Mouse (Mus musculus) lung, postnatal 10 days (tissue): ENCODE results near the gene Krt7.

ENCODE experiments used
- DNase-seq: peaks from one replicate; pipeline ENCODE4 v3.0.0; 2021

Krt7 gene

DNA sequence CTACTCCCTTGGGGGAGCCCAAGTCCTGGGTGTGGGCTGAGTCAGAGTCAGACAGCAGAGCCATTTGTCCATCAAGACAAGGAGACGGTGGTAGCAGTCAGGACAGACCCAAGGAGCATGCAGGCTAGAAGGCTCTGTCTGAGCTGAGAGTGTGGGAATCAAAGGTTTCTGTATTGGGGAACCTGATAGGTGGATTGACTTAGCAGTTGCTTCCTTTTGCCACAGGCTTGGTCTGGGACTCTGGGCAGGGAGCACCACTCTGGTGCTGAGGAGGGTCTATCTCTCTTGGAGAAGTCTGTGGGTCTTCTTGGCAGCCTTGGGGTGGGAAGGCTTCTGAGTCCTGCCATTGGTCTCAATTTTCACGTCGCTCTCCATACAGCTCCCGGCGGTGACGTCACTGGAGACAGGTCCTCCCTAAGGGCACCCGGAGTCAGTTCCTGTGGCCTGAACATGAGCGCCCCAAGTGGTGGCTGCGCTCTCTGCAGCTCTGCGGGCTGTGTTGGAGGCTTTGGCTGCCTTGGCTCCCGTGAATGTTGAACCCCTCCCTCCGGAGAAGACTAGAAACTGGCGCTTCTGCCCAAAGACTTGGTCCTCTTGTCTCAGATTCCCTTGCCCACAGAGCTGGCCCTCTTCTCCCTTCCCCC is 42.4 kb downstream of the Krt7 start:
- DNase-seq, result peak; percentile 89

DNA sequence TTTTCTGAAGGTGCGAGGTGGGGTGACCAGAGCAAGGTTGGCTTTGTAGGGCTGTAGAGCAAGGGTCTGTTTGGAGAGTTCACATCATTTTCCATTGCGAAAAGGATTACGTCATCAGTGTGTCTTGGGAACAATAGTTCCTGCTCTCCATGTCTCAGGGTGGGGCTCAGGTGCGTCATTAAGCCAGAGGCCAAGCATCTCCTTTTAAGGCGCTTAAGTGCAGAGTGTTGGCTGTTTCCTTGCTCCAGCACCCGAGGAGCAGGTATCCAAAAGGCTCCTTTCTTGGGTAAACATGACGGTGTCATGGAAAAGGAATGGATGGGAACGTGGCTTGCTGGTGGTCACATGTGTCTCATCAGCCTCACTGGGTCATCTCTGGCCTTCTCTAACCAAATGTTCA is 43.9 kb downstream of the Krt7 start:
- no peak for DNase-seq

DNA sequence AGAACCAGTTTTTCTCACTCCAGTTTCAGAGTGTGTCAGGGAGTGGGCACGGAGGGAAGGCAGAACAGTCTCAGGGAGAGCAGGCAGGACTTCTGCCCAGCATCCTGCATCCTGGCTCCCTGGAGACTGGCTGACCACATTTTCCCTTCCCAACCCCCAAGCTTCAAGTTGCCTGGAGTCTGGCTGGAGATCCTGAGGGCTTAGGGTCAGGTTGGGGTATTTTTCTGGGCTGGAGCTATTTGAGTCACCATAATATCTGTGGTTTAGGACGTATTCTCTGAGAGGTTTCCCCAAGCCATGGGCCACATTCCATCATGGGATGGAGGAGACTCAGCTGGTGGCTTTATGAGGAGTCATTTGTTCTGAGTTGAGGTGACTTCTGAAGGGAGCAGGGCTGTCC is 44.4 kb downstream of the Krt7 start:
- no peak for DNase-seq

DNA sequence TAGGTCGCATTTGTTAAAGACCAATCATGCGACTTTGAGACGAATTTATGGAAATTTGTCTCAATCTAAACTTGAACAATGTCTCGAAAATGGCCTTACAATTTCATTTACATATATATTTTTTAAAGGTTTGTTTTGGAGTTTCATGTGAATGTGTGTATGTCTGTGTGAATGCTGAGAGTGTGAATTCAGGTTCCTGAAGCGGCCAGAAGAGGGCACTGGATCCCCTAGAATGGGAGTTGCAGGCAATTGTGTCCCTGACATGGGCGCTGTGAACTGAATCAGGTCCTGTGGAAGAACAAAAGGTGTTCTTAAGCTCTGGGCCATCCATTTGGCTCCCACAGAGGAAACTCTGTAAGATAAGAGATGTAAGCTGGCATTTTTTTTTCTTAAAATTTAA is 45.0 kb downstream of the Krt7 start:
- no peak for DNase-seq

DNA sequence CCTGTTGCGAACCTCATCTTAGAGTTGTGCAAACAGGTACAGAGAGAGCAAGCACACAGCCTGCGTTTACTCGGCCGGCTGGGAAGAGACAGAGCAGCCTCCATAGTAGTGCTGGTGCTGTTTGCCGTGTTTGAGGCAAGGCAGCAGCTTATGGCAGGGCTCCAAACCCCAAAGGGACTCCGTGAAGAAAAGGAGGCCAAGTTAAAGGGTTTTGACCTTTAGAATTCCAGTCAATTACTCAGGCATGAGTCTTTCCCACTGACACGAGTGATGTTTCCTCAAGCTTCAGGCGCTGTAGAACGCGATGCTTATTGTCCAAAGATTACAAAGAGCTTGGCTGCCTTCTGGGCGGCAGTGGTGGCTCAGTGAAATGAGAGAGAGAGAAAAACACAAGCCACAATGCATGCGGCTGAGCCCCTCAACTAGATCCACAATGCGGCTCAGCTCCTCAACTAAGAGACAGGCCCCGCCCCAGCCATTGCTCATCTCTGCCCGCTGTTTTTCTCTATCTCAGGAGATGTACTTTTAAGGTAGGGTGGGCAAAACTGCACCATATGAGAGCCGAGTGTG is 47.6 kb downstream of the Krt7 start:
- no peak for DNase-seq

DNA sequence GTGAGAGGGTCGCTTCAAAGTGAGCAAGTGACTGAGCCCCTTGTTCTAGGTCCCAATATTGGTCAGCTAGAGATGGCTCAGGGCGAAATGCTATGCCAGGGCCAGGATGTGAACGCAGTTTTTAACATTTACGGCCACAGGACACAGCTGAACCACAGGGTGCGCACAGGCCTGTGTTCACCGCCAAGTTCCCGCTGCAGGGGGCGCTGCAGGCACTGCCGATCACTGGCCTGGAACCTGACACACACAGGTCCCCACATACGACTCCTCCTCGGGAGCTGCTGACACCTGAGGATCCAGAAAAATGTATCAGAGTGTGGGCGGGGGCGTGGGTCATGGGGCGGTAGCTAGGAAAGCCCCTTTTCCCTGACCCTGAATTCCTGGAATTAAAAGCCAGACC is 48.4 kb downstream of the Krt7 start:
- no peak for DNase-seq

DNA sequence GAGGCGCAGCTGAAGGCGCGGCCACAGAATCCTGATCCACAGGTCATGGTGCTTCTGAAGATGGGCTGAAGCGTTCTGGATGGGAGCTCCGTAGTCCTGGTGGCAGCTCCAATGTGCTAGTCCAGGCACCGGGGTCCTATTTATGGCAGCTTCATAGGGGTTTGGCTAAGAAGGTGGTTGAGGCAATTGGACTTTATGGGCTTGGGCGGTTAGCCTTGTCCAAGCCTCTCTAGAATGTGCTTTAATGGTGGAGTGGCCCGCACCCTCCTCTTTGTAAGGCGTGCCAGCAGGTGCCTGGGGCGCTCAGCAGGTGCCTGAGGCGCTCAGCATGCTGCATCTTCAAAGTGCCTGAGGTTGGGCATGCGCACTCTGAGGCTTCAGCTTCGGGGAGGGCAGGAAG is 52.8 kb downstream of the Krt7 start, which contains the start of gene Krt81:
Gene Krt81, minus strand, starts transcription at position 101 of the 400 bp plus-strand sequence.
- DNase-seq, result no peak

DNA sequence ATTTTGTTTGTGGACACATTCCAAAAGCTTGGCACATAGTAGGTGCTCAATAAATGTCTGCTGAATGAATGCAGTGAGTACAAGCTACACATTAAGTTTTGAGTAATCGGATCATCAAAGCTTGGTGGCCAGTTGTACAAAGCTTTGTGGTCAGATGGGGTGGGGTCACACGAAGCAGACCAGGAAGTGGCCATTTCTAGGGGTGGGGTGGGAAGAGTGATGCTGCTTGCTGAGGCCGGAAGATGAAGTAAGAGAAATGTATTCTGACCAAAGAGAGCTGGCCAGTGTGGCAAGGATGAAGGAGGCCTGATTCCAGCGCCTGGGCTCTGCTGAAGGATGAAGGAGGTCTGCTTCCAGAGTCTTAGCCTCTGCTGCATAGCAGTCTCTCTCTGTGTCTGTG is 58.2 kb downstream of the Krt7 start:
- no peak for DNase-seq

DNA sequence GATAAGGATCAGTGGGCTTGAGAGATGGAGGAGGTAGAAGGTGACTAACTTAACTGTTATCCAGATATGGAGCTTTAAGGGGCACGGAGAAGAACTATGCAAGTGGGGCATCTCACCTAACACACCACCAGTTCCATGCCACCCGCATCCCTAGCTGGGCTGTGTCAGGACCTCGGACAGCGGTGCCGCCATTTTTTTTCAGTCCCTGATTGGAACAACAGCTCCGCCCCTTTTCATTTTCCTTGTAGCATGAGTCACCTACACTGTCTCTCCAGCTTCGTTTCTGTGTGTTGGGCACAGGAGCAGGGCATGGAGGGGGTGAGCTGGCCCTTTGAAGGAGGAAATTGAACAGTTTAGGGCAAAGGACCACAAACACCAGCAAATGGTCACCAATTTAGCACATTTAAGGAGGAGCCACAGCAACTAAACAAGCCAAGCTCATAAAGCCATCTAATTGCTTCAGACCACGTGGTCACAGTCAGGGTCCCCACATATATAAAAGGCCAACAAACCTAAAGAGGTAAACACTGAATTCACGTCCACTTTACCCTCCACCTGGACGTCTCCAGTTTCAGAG is 62.2 kb downstream of the Krt7 start, which contains the start of gene Krt86:
Gene Krt86, plus strand, starts transcription at position 527 of the 577 bp plus-strand sequence.
- DNase-seq, result peak; percentile 60

DNA sequence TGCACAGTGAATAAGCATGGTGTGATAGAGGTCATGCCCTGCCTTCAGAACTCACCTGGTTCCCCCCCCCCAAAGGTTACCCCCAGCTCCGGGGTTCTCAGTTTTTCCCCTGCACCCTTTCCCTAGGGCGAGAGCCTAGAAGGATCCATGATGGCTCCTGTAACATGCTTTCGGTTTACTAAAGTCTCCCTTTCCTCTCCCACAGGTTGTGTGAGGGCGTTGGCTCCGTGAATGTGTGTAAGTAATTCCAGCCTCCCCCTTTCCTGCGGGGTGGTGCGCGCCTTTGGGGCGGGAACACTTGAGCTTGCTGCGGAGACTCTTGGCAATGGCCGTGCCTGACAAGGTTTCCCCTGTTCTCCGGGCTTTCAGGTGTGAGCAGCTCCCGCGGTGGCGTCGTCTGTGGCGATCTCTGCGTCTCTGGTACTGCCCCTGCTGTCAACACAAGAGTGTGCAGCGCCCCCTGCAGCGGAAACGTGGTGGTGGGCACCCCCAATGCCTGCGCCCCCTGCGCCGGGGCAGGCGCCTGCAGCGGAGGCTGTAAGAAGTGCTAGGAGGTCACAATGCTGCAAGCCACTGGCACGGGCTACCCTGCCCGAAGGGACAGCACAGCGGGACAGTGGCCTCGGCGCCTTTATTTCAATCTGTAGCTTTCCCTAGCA is 68.3 kb downstream of the Krt7 start:
- DNase-seq, result peak; percentile 71

DNA sequence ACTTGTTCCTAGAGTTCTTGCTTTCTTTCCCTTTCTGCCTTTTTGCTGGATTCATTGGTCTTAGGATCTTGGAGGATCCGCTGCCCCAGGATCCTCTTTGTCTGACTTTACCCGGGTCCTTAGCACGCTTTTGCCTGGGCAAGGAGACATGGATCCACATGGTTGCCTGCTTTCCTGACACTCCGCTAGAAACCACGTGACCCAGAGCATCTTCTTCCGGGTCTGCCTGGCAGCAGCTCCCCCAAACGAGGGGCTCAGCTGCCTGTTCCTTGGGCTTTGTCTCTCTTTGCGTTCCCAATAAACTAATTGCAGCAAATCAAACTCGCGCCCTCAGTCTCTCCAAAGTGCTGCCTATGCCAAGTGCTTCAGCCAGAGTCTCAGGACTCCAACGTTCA is 68.8 kb downstream of the Krt7 start:
- DNase-seq, result no peak
